Mouse (Mus musculus) testis, adult 2 months (tissue): ENCODE data around the gene Atp6v0a4. TPM values are rescaled to one million over a fixed set of nuclear protein-coding genes. Genes with fewer than 3 reads are reported as not detected.
A peak's percentile ranks its signal among the peaks of the same experiment; 100 is the strongest.

ENCODE experiments used
- H3K27ac ChIP-seq: fragments of 200-500 bp; 2 replicates; pipeline ENCODE4 v1.5.1; 2012; ENCODE audit warnings: low read depth, low read length; ENCODE audit not compliant: control insufficient read depth, insufficient read depth
- H3K27me3 ChIP-seq: fragments of 200-500 bp; 2 replicates; pipeline ENCODE4 v1.6.1; 2012; ENCODE audit warnings: mild to moderate bottlenecking, low read length, moderate library complexity; ENCODE audit not compliant: control insufficient read depth, insufficient read depth
- H3K36me3 ChIP-seq: fragments of 200-500 bp; 2 replicates; pipeline ENCODE4 v1.6.1; 2012; ENCODE audit warnings: mild to moderate bottlenecking, low read length; ENCODE audit not compliant: control insufficient read depth, insufficient read depth
- H3K4me1 ChIP-seq: fragments of 200-500 bp; 2 replicates; pipeline ENCODE4 v1.6.1; 2012; ENCODE audit warnings: low read length; ENCODE audit not compliant: control insufficient read depth, insufficient read depth
- H3K4me3 ChIP-seq: fragments of 200-500 bp; 2 replicates; pipeline ENCODE4 v1.5.1; 2012; ENCODE audit warnings: low read depth, mild to moderate bottlenecking, low read length, moderate library complexity, mixed read lengths; ENCODE audit not compliant: control insufficient read depth
- CTCF ChIP-seq: fragments of 200-500 bp; IDR thresholded peaks from 2 replicates; pipeline ENCODE4 v1.5.1; 2012; ENCODE audit warnings: low read depth, mild to moderate bottlenecking, inconsistent platforms, low read length, moderate library complexity; ENCODE audit not compliant: control insufficient read depth, insufficient read depth, insufficient replicate concordance
- POLR2A ChIP-seq: fragments of 200-500 bp; IDR thresholded peaks from 2 replicates; pipeline ENCODE4 v1.6.1; 2012; ENCODE audit warnings: low read depth, mild to moderate bottlenecking, inconsistent platforms, low read length, moderate library complexity; ENCODE audit not compliant: control insufficient read depth
- polyA plus RNA-seq: library from polyadenylated mRNA; depleted of rRNA; stranded (reverse); fragments of >200 nt; gene quantifications from 2 replicates; pipeline ENCODE4 v1.2.3, GENCODE M21; 2012

Atp6v0a4 gene
- polyA plus RNA-seq, 1 experiment, result 0.26 TPM

GRCm38 (mm10) chr6:38072137-38072796, 52.1 kb downstream of the Atp6v0a4 start:
- Histone ChIP-seq H3K4me3 (no peak overlapping the region), H3K36me3 (no peaks in the 10 kb centered on the region), H3K4me1 (no peaks in the 10 kb centered on the region), H3K27me3 (no peaks in the 10 kb centered on the region), H3K27ac (no peak overlapping the region)
- TF ChIP-seq CTCF (no peak), POLR2A (no peak)

DNA sequence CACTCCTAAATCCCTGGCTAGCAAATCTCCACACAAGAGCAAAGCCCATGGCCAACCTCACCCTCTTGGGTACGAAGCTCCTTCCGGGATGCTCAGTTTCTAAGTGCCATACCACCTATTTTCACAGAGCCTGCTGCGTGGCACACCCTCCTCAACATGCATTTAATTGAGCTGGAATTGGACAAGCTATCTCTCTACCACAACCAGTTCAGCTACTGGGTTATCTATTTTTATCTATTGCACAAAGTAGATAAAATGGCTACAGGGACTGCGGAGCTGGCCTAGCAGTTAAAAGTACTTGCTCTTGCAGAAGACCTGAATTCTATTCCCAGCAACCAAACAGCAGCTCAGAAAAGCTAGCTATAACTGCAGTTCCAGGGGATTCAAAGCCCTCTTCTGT, 53.1 kb downstream of the Atp6v0a4 start:
- no peaks in the 10 kb centered on the region for H3K4me1 ChIP-seq
- H3K27me3 ChIP-seq, result no peaks in the 10 kb centered on the region
- TF ChIP-seq POLR2A (no peak), CTCF (no peak)
- H3K36me3 ChIP-seq, result no peaks in the 10 kb centered on the region
- H3K4me3 ChIP-seq, result no peak overlapping the region
- no peak overlapping the region for H3K27ac ChIP-seq

- no peaks in the 10 kb centered on the region for H3K4me1 ChIP-seq
- H3K4me3 ChIP-seq, result no peak overlapping the region
- no peaks in the 10 kb centered on the region for H3K36me3 ChIP-seq
- no peaks in the 10 kb centered on the region for H3K27me3 ChIP-seq
- TF ChIP-seq CTCF (peak; percentile 37; the same call in 1 of the 2 replicates), POLR2A (no peak)
- no peak overlapping the region for H3K27ac ChIP-seq
These were observed 58.2 kb downstream of the Atp6v0a4 start for GRCm38 (mm10) chr6:38066215-38066614.

DNA sequence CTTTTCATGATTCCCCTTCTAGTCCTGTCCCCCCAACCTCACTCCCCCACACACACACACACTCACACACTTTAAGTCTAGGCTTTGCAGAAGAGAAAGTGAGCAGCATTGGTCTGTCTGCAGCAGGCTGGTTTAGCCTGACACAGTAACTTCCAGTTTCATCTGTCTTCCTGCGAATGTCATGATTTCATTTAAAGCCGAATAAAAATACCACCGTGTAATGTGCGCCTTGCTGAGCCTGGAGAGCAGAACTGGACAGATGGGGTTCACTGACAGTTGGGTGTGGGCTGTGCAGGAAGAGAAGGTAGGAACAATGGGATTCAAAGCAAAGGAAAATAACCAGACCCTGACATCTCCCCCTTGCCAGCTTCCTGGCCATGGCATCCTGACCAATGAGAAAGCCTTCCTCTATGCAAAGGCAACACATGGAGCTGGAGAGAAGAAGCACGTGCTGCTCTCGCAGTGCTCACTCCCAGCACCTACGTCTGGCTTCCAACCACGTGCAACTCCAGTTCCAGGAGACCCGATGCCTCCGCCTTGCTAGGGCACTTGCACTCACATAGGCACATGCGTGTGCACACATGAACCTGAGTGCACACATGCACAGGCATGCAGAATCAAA, 58.8 kb downstream of the Atp6v0a4 start:
- H3K4me1 ChIP-seq, result no peaks in the 10 kb centered on the region
- TF ChIP-seq POLR2A, result no peak
- no peak for TF ChIP-seq CTCF
- no peak overlapping the region for H3K27ac ChIP-seq
- no peaks in the 10 kb centered on the region for H3K36me3 ChIP-seq
- no peaks in the 10 kb centered on the region for H3K27me3 ChIP-seq
- H3K4me3 ChIP-seq, result no peak overlapping the region

GRCm38 (mm10) chr6:38065122-38065500, 59.3 kb downstream of the Atp6v0a4 start:
- no peaks in the 10 kb centered on the region for H3K36me3 ChIP-seq
- no peak overlapping the region for H3K4me3 ChIP-seq
- H3K27ac ChIP-seq, result no peak overlapping the region
- H3K27me3 ChIP-seq, result no peaks in the 10 kb centered on the region
- TF ChIP-seq POLR2A, result no peak
- TF ChIP-seq CTCF, result no peak
- no peaks in the 10 kb centered on the region for H3K4me1 ChIP-seq

DNA sequence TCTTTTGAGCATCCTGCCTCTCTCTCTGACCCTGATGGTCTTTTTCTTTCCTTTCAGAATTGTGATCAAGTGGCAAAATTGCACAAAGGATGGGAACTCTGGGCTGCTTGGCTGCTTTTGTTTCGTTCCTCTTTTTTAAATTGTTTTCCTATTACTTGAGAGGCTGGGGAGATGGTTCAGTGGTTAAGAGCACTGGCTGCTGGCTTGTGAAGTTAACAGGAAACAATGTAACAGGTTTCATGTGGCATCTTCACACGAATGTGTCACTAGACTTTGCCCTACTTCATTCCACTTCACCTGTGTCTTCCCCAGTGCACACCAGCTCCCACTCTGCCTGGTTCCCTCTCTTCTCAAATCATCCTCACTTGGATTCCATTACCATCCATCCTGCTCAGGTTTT, 59.8 kb downstream of the Atp6v0a4 start:
- Histone ChIP-seq H3K27ac (no peak overlapping the region), H3K27me3 (no peaks in the 10 kb centered on the region), H3K4me3 (no peak overlapping the region), H3K36me3 (no peaks in the 10 kb centered on the region), H3K4me1 (no peaks in the 10 kb centered on the region)
- no peak for TF ChIP-seq CTCF
- no peak for TF ChIP-seq POLR2A

- Histone ChIP-seq H3K4me3 (no peak overlapping the region), H3K27ac (no peak overlapping the region), H3K36me3 (no peaks in the 10 kb centered on the region), H3K27me3 (no peaks in the 10 kb centered on the region), H3K4me1 (peaks cover 2% of the 10 kb centered on the region; the same call in 1 of the 2 replicates)
- TF ChIP-seq POLR2A (no peak), CTCF (peak; percentile 8; the same call in 1 of the 2 replicates)
These were observed 65.6 kb downstream of the Atp6v0a4 start for GRCm38 (mm10) chr6:38058805-38059204.
